Mouse (Mus musculus) thymus, postnatal 4 days (tissue): ENCODE results near the gene Foxp1.
A peak's percentile ranks its signal among the peaks of the same experiment; 100 is the strongest.

ENCODE experiments used
- DNase-seq: peaks from one replicate; pipeline ENCODE4 v3.0.0; 2021

The Foxp1 gene

DNA sequence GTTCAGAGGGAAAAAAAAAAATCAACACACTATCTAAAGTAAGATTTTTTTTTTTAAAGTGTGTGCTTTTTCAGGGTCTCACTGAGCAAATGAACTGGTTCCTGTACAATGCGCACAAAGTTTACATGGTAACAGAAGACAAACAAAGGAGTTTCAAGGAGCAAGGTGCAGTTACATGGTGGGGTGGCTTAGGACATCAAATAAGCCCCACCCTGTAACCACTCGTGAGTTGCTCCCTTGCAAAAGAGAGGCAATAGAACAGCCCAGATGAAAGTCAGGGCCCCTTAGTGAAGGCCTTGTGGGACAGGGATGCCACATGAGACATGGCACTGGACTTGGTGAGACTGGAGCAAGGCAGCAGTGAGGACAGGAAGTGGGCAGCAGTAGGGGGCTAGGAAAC lies 353.8 kb downstream of the Foxp1 start:
- DNase-seq = no peak

DNA sequence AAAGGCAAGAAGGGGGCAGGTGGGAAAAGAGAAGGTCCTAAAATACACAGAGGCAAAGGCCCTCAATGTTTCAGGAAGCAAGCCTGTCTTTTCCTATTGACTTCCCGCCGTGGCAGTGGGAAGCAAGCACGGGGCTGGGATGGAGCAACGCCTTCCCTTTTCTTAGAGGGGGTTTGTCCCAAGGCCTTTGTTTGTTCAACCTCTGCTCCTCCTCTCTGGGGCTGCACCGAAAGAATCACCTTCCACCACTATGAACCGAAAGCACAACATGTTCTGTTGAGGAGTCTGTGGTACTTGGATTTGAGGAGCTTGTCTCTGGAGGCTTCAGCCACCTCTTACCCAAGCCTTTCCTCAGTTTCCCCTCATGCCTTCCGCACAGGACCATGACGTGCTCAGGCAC lies 355.5 kb downstream of the Foxp1 start:
- DNase-seq = no peak

DNA sequence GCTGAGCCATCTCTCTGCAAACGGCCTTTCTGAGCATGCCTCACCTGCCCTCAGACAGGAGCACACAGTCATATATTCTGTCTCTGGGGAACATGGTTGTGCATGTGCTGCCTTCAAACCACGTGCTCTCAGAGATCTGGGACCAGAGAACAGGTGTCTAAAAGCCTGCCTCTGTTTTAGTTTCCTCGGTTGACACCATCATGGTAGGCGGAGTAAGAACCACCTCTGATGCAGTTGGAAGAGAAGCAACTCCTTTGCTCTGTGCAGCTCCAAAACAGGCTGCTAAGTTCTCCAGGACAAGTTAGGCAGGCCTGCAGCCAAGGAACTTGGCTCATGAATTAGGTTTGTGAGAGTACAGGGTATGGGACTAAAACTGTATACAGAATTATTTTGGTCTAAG lies 356.4 kb downstream of the Foxp1 start:
- DNase-seq = peak; percentile 19

DNA sequence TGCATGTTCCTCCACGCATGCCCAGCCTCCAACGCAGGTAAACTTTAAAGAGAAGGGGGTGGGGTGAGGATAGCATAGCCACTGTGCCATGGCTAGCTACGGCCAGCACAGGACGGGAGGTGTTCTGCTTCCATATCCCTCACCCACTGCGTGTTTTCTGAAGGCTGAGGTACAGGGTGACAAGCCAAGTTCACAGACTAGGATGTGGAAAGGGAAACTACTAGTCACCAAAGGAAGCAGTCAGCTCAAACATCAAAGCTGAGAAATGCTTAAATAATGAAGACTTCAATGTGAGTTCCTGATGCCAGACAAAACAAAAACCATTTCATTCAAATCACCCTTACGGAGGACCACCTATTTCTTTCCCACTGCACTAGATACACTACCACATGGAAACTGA lies 357.8 kb downstream of the Foxp1 start:
- DNase-seq = no peak

DNA sequence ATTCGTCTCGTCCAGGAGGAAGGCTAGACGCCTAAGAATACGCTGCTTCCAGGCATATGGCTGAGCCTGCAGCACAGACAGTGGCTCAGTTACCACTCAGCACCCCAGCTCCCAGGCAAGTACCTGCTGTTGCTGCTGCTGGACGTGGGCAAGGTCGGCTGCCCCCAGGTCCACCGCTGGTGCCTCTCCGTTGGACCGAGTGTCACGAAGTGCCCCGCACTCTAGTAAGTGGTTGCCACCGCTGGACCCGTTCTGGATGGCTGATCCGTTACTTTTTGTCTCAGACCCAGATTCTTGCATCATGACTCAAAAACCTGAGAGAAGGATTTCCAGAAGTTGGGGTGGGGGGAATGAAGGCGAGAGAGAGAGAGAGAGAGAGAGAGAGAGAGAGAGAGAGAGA lies 359.8 kb downstream of the Foxp1 start:
- DNase-seq = no peak

DNA sequence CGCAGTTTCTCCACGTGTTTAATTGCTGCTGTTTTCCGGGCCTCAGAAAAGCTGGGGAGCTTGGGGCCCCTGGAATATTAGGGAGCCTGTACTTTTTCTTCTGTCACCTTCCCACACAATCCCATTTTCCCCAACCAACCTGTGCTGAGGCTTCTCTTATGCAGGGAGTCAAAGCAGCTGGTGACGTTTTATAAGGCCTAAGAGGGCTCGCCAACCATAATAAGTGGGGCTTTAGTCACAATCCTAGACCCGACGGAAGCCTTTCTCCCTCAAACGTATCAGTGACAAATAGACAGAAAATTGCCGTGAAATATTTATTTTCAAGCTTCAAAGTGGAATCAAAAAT lies 362.2 kb downstream of the Foxp1 start:
- DNase-seq = no peak

DNA sequence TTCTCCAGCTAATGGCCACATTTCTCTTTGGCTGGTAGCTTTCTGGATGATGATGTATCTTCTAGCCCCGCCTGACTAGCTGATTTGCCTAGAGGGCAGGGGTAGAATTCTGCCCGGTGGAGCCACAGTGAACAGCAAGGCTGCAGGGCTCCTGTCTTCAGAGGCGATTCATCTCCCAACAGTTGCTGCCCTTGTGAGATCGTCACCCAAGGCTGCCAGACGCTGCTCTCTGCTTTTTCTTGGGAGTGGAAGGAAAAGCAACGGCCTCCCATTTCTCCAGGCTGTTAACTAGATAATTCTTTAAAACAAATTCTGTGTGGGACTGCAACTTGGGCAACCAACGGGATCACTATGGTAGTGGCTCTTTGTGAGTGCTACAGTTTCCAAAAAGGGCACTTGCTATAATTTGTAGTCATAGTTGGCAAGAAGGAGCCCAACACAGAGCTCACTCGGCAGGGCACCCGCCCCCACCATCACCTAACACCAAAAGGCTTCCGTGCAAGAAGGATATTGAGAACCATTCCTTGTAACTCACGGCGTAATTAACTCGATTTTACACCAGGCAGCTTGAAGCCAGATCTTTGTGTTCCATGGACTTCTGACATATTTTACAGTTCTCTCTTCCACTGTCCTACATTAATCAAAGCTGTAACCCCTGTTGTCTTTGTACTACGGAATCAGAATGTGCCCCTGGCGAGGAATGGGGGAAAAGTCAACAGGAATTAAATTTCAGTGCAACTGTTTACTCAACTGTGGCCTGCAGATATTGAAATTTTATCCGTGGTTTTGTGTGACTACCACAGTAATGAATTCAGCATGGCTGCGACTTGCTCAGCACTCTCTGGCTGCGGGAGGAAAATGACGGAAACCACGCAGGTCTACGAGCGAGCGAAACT lies 362.8 kb downstream of the Foxp1 start:
- no peak for DNase-seq

DNA sequence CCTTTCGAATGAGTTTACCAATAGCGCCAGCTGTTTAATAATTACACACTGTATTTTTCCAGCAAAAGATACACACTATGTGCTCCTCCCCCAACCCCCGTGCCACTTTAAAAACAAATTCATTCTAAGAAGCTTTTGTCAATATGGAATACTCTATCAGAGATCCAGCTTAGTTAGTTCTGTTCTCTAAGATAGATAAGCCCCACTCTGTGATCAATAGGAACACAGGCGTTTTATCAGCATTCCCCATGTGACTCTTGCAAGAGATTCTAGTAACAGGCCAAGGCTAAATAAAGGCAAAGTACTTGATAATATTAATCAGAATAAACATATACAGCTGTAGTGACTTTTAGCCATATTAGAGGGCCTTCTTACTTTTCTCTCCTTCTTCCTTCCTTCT lies 368.8 kb downstream of the Foxp1 start:
- DNase-seq = no peak

DNA sequence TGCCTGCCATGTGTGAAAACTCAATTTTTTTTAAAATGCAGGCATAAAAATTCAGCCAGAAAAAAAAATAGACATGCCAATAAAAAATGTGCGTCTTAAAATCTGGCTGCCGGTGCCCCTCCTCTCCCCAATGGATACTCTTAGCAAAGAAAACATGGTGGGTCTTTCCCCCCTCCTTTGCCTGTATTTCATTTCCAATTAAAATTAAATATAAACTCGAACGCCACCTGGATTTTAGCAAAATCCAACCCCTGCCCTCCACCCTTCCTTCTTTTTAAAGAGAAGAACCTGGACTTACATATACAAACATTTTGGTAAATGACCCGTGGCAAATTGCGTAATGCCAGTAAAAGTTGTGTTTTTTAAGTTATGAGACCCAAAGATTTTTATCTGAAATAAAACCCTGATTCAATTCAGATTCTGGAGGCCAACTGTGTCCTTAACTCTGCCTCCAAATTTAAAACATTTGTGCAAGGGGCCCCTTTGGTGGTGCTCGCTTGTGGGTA lies 376.1 kb downstream of the Foxp1 start:
- DNase-seq = no peak

DNA sequence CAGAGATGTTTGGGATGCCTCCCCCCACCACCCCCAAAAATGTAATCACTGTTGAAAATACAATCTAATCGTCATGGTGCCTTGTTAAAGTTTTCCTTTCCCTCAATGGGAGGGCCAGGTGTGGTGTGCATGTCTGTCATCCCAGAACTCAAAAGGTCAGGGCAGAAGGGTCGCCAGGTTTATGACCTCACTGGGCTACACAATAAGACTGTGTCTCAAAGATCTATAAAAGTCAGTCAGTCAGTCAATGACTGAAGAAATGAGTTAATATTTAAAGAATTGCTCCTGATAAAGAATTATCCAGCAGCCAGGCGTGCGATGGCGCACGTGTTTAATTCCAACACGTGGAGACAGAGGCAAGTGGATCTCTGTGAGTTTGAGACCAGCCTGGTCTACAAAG lies 377.5 kb downstream of the Foxp1 start:
- DNase-seq = no peak

DNA sequence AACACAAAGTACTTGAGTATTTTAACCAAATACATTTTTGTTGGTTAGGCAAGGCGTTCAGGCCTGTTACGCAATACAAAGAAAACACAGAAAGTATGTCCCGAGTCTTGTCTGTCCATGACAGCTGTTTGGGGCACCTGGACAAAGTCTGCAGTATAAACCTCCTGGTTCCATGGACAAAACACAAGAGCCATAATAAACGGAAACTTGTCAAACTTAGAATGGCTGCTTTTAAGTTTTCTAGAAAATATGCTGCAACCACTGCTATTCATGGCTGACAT lies 378.8 kb downstream of the Foxp1 start:
- no peak for DNase-seq

DNA sequence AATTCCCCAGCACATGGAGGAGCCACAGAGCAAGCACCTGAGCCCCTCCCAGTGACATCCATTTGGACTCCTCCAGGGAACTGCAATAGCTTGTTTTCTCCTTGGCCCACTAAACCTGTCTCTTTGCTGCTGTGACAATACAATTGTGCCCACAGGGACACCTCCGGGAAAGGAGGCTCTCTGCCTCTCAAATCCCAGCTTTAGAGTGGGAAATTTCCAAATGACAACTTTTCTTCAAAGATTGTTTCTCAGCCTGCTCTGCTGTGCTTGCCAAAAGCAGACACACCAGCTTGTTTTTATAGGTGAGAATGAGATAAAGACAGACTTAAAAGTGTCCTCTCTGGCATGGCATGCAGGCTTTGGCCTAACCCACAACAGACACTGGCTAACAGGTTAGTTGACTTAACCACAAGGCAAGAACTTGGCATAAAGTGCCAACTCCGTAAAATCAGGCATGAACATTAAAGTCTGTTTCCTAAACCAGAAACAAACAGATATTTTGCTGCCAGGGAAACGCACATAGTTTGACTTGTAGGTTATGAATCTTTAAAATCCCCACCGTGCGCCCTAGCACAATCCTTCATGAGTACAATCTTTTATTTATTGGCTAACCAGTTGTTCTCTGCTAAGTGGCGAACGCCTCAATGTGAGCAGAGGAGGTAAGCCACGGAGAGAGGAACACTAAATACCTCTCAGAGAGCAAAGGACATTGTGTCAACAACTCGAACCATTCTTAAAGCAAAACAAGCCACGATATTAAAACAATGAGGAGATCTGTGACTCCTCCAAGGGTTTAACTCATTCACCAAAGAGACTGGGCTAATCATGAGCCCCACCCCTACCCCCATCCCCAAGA lies 379.4 kb downstream of the Foxp1 start:
- no peak for DNase-seq

DNA sequence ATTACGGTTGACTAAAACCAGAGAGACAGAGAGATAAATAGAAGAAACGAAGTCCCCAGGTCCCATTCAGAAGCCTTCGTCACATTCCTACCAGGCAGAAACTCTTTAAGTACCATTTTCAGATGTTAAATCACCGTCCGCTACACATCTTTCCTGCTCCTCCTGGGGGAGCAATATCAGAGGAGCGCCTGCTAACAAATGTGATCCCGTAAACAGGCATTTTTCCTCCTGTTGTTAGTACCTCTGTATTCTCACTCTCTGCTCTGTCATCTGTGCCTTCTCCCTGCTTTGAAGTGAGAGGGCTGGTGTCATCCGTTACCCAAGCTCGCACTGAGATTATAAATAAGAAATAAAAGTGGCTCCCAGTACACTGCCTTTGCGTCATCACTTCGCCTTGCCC lies 384.5 kb downstream of the Foxp1 start:
- DNase-seq = no peak

DNA sequence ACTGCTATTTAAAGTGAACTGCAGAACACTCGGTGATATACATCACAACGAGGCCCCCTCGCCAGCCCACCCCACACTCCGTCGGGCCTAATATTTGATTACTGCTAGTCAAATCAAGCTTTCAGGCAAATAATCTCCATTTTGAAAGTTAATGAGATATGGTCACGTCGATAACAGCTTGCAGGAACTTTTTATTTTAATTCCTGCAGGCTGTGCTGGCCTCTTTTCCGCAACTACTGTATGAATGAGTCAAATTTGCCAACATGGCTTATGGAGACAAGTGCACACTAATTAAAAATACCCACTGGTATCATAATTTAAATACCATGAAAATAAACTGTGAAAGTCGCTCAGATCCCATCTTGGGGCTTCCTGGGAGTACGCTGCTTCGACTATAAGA lies 385.4 kb downstream of the Foxp1 start:
- DNase-seq = no peak

DNA sequence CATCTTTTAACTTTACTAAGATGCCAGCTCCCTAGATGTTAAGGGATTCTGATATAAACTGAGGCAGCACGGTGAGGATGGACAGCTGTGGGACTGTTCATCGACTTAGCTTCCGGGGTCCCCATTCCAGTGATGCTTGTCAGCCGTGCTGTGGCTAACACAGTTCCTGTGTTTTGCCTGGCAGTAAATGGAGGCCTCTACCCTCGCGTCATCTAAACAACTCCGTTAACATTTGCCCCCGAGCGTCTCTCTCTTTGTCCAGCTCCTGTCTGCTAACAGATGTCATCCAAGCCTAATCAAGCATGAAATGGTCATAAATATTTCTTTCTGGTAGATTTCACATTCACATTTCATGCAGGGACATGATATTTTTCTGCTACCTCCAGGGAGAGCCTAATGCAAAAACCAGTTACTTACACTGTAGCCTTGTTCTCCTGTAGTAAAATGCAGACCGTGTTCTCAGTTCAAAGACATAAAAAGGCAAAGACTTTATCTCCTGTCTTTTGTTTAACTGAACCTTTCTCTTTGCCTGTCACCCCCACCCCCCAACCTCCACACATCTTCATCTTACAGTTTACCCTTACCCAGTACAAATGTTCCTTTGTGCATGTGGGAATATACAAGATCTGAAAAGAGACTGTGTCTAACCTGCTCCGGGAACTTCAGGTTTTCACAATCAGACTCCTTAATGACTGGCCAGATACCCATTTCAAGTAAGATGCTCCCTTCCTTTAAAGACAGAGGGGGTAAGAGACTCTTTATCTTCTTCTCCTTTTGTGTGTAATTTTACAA lies 386.4 kb downstream of the Foxp1 start:
- no peak for DNase-seq

DNA sequence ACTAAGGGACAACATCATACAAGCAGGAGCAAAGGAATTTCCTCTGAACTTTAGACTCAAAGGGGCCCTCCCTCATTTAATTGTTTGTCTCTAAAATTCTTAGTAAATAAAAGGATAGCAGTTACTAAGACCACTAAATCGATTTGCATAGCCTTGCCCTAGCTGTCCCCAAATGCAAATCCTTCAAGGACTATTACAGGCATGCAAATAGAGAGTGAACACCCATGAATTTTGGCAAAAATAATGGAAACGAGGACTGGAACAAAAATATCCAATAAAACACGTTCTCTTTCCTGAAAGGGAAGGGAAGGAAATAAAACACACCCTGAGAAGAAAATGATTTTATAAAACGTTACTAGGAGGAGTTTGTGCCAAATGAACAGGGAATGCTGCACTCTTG lies 390.7 kb downstream of the Foxp1 start:
- DNase-seq = no peak

DNA sequence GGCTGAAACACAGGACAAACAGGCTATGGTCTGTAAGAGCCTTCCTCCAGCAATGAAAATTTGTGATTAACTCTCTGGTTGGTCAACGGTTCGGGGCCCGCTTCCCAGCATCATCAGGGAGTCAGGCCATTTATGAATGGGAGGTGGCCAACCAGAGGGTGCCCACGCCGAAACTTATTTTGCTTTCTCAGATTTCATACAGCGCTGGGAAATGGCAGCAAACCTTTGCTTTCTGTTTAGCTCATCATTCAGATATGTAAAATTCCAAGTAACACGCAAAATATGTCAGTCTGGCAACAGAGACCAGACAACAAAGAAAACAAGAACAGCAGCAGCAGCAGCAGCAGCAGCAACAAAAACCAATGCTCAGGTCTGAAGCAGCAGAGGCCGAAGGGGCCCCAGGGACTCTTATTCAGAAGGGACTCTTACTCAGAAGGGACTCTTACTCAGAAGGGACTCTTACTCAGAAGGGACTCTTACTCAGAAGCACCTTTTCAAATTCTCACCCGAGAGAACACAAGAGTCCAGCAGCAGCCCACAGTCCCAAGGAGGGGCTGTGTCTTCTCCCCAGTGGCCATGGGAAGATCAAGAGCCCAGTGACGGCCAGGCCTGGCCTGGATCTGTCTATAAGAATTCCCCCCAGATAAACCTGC lies 391.6 kb downstream of the Foxp1 start:
- DNase-seq = peak; percentile 13

DNA sequence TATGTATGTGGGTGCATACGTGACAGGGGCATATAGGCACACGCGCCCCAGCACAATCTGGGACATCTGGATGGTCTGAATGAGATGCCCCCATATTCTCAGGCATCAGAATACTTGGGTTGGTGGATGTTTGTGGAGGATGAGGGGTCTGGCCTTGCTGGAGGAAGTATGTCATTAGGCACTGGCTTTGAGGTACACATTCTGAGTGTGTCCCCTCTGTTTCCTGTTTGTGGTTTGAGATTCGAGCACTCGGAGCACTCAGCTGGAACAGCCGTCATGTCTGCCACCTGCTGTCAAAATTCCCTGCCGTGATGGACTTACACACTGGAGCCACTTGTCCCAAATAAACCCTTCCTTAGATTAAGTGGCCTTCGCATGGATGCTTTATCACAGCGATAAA lies 395.8 kb downstream of the Foxp1 start:
- no peak for DNase-seq

DNA sequence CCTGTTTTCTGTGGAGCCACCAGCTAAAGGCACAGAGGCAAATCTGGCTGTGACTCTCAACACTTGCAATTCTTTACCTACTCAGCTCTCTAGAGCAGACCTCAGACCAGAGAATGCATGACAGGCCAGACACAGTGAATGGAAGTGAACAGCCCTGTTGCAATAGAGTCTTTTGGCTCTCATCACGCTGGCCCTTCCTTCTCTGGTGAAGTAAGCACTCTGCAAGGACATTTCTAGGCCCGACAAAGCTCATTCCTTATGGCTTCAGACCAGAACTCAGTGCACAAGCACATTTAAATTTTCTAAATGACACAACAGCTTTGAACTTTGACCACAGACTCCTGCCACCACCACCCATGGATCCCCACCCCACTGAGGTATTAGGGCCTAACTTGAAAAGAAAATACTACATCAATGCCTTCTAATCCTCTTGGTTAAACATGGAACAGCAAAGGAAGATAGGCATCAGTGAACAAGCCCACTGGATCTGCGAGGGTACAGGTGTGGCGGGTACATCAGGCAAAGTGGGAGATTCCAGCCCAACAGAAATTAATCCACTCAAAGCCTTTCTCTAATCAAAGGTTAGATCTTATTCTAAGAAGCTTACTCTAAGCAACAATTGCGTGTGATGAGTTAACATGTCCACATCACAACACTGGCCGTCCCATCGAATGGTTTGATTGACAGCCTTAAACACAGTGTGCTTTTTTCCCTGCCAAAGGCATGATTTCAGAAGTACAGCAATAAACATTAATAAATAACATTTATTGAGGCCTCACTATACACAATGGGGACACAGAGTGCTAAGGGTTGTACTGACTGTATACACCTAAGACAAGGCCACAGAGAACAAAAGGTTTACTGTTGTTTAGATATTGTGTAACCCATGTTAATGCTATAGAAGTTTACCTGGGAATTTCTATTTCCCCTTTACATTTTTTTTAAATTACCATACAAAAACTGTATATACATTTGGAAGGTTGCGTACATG lies 401.4 kb downstream of the Foxp1 start:
- DNase-seq = no peak

DNA sequence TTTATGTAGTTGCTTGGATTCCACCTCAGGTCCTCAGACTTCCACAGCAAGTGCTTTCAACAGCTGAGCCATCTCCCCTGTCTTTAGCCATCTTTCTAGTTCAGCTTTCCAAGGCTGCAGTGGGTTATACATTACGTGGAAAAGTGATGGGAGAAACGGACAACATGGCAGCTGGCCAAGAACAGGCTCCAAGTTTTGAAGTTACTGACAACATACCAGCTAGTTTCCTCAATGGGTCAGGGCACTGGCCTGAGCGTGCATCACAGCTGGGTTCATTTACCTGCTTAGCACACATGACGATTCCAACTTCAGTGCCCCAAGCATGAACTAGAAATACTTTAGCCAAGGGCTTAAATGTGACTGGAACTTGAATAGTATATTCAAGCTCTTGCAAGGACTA lies 404.0 kb downstream of the Foxp1 start:
- DNase-seq = no peak

DNA sequence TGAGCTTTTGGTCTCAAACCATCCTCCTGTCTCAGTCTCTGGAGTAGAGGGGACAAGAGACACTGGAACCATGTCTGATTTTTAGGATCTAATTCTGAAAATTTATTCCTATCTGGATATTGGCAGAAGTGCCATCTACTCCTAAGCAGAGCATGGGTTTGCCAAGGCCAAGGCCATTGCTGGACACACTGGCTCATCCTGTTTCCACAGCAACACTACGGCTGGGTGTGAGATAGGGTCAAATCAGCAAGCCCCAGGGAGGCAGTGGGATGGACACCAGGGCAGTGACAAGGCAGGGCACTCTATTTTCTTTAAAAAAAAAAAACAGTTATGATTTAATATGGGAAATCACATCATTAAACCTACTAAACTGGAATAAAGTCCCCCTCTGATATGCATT lies 405.1 kb downstream of the Foxp1 start:
- no peak for DNase-seq

DNA sequence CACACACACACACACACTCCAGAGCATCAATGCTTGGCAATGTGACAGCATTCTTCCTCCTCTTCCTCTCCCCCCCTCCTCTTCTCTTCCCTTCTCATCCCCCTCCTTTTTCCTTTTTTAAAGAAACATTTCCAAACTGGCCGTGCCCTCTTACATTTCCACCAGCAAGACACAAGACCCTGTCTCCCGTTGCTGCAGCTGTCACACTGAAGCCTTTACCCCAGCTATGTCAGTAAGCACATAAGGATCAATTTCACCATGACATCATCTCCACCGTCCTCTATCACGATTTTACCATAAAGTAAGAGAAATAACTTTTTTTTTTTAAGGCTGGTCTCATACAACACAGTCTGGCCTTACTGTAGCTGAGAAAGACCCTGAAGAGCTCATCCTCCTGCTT lies 410.7 kb downstream of the Foxp1 start:
- DNase-seq = no peak
